Mouse (Mus musculus) lung, adult 2 months (tissue): ENCODE results near the gene Pmf1. TPM values are rescaled to one million over a fixed set of nuclear protein-coding genes. Genes with fewer than 3 reads are reported as not detected.
"Not testable (repeated sequence)": the region's sequence is repeated elsewhere in the genome, so short reads cannot be mapped to it uniquely, and the experiment has no call there.

Source experiments
- DNase-seq: peaks from one replicate; pipeline ENCODE4 v3.0.0; 2022
- H3K4me1 ChIP-seq: fragments of 200-500 bp; 2 replicates; pipeline ENCODE4 v1.6.1; 2011; ENCODE audit warnings: low read length; ENCODE audit not compliant: control insufficient read depth, insufficient read depth
- H3K4me3 ChIP-seq: fragments of 200-500 bp; replicated peaks from 2 replicates; pipeline ENCODE3; 2011; ENCODE audit warnings: low read depth, mild to moderate bottlenecking, control low read depth, low read length; ENCODE audit errors: extremely low read depth
- CTCF ChIP-seq: fragments of 200-500 bp; IDR thresholded peaks from 2 replicates; pipeline ENCODE4 v1.5.1; 2011; ENCODE audit warnings: mild to moderate bottlenecking, low read length, control low read depth; ENCODE audit not compliant: insufficient read depth
- POLR2A ChIP-seq: fragments of 200-500 bp; IDR thresholded peaks from 2 replicates; pipeline ENCODE4 v1.6.1; 2011; ENCODE audit warnings: low read depth, mild to moderate bottlenecking, control low read depth, low read length, borderline replicate concordance; ENCODE audit errors: extremely low read depth
- WGBS: fragments of 180-500 bp; shearing (Covaris S2); methylation state at CpG from one replicate; pipeline ENCODE4 v1.1.7; 2018; 5-methylcytosine and 5-hydroxymethylcytosine counted together
- polyA plus RNA-seq: library from polyadenylated mRNA; depleted of rRNA; stranded (reverse); fragments of >200 nt; gene quantifications from 2 replicates; pipeline ENCODE4 v1.2.3, GENCODE M21; 2012

Gene Pmf1
- polyA plus RNA-seq, 1 experiment = 27.0 TPM

- no peak for TF ChIP-seq POLR2A
- peak; percentile 52 for TF ChIP-seq CTCF
- no peak for DNase-seq
- 22% methylated on average over 27 of the region's 27 CpGs for WGBS
- Histone ChIP-seq H3K4me1 (peaks cover 4% of the 10 kb centered on the region), H3K4me3 (peak overlapping the region; percentile 10)
Observed at GRCm38 (mm10) chr3:88440500-88441381, 30.6 kb upstream of the Pmf1 start.

- WGBS = 71% methylated on average over 4 of the region's 4 CpGs
- no peak overlapping the region for H3K4me3 ChIP-seq
- peaks cover 4% of the 10 kb centered on the region for H3K4me1 ChIP-seq
- DNase-seq = no peak
- TF ChIP-seq POLR2A = no peak
- no peak for TF ChIP-seq CTCF
Observed at GRCm38 (mm10) chr3:88439582-88439981, 29.5 kb upstream of the Pmf1 start.

GRCm38 (mm10) chr3:88437454-88437853 is 27.3 kb upstream of the Pmf1 start:
- TF ChIP-seq POLR2A (no peak), CTCF (no peak)
- Histone ChIP-seq H3K4me3 (no peak overlapping the region), H3K4me1 (peaks cover 4% of the 10 kb centered on the region)
- 78% methylated on average over 10 of the region's 10 CpGs for WGBS
- DNase-seq = no peak

GRCm38 (mm10) chr3:88436395-88437201 is 26.5 kb upstream of the Pmf1 start:
- 20% methylated on average over 29 of the region's 29 CpGs for WGBS
- H3K4me1 ChIP-seq = peaks cover 4% of the 10 kb centered on the region
- DNase-seq = peak; percentile 42
- no peak overlapping the region for H3K4me3 ChIP-seq
- TF ChIP-seq CTCF = 0 out of 2 replicates have a peak, but pooled peaks have one; percentile 19
- no peak for TF ChIP-seq POLR2A

GRCm38 (mm10) chr3:88435515-88435914 is 25.4 kb upstream of the Pmf1 start:
- H3K4me3 ChIP-seq = no peak overlapping the region

GRCm38 (mm10) chr3:88428639-88429038 is 18.5 kb upstream of the Pmf1 start:
- DNase-seq, H3K4me1 ChIP-seq, H3K4me3 ChIP-seq: not testable (repeated sequence)
- 67% methylated on average over 8 of the region's 8 CpGs for WGBS

More at GRCm38 (mm10) chr3:88435515-88435914, 25.4 kb upstream of the Pmf1 start:
- WGBS = 67% methylated on average over 10 of the region's 10 CpGs
- no peak for DNase-seq
- no peak for TF ChIP-seq POLR2A
- TF ChIP-seq CTCF = no peak
- peaks cover under 1% of the 10 kb centered on the region for H3K4me1 ChIP-seq

- Histone ChIP-seq H3K4me1 (peaks cover 4% of the 10 kb centered on the region; the same call in 1 of the 2 replicates), H3K4me3 (no peak overlapping the region)
- no peak for DNase-seq
- 64% methylated on average over 4 of the region's 4 CpGs for WGBS
- TF ChIP-seq POLR2A (no peak), CTCF (no peak)
Observed at GRCm38 (mm10) chr3:88427342-88427905, 17.3 kb upstream of the Pmf1 start.

- no peak for DNase-seq
- TF ChIP-seq POLR2A (no peak), CTCF (no peak)
- Histone ChIP-seq H3K4me3 (no peak overlapping the region), H3K4me1 (peaks cover 4% of the 10 kb centered on the region; the same call in 1 of the 2 replicates)
- WGBS = 79% methylated on average over 10 of the region's 10 CpGs
Observed at GRCm38 (mm10) chr3:88425708-88426420, 15.7 kb upstream of the Pmf1 start.

GRCm38 (mm10) chr3:88425330-88425689 is 15.2 kb upstream of the Pmf1 start:
- TF ChIP-seq CTCF (no peak), POLR2A (no peak)
- 5% methylated on average over 2 of the region's 2 CpGs for WGBS
- peaks cover 4% of the 10 kb centered on the region; the same call in 1 of the 2 replicates for H3K4me1 ChIP-seq
- no peak overlapping the region for H3K4me3 ChIP-seq
- DNase-seq = no peak
